Mouse (Mus musculus) v-Abl transformed pro-B cells (cell line): Measurements from ENCODE around the gene 5730507C01Rik.
"Not testable (repeated sequence)": the region's sequence is repeated elsewhere in the genome, so short reads cannot be mapped to it uniquely, and the experiment has no call there.

Experiments
- in situ Hi-C, 2 experiments: fragments of 400-800 bp; cut with MboI; formaldehyde crosslinking; loops; one replicate each; pipeline ENCODE4 v1.15.1; 2025; ENCODE audit not compliant: unreplicated experiment in 2 of 2

Gene 5730507C01Rik

DNA sequence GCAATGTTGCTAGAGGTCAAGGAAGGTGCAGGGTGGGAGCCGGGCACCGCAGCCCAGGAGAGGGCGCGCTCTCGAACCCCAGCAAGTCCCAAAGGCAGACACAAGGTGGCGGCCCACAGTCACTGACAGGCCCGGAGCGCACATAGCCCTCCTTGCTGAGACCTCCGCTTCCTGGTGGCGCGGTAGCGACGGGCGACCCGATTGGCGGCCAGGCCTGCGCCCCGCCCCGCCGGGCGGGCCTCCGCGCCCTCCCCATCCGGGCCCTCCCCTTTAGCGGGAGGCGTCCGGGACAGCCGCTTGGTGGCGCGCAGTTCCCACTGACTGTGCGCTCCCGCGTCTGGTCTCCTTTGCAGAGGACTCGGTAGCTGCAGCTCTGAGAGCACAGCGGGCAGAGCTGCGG, at the start of gene 5730507C01Rik:
Gene 5730507C01Rik (plus strand): TSS at position 340 of the 400 bp plus-strand sequence.
- in situ Hi-C loops, result no loop called here

DNA sequence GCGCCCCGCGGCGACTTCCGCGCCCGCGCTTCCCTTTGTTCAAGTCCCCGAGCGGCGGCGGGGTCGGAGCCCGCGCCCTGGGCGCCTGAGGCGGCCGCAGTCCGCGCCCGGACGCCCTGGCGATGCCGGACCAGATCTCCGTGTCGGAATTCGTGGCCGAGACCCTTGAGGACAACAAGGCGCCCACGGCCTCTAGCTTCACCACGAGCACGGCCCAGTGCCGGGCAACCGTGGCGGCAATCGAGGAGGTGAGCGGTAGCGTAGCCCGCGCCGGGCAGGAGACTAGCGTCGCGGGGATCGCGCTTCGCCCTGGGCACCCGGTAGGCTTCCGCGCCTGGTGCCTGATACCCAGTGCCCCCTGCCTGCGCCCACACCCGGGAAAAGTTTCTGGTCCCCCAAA, 306 bp downstream of the 5730507C01Rik start:
- in situ Hi-C loops, result not testable (repeated sequence)

DNA sequence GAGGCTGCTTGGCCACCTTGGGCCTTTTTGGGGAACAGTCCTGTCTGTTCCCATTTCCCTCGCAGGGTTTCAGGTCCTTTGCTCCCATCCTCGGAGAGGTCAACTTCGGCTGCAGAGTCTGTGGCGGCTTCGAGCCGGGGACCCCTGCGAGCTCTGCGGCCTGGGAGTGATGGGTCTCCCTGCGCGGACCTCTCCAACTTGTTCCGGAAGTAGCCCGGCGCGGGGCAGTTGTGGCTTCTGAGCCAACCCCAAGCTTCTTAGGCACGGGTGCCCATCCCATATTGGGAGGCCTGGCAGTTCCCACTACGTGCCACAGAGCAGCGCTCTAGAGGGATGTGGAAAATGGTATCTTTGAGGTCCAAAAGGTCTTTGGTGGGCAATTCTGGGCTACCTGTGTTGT, 767 bp downstream of the 5730507C01Rik start:
- in situ Hi-C loops, result not testable (repeated sequence)
